Mouse (Mus musculus) heart, adult 11 months (tissue): ENCODE measurements around the gene Nxpe5.

Experiments used
- DNase-seq: peaks from one replicate; pipeline ENCODE4 v3.0.0; 2022

Nxpe5 gene

GRCm38 (mm10) chr5:138255353-138256093, 29.8 kb downstream of the Nxpe5 start, which contains the start of gene Lamtor4:
Gene Lamtor4, plus strand, starts transcription at chr5:138255482.
- DNase-seq = peak; percentile 100

GRCm38 (mm10) chr5:138256094-138256467, 30.4 kb downstream of the Nxpe5 start:
- no peak for DNase-seq

GRCm38 (mm10) chr5:138256966-138257584, 31.4 kb downstream of the Nxpe5 start:
- DNase-seq = peak; percentile 92

GRCm38 (mm10) chr5:138257585-138257978, 31.9 kb downstream of the Nxpe5 start:
- no peak for DNase-seq

GRCm38 (mm10) chr5:138258078-138258477, 32.4 kb downstream of the Nxpe5 start:
- peak; percentile 85 for DNase-seq

- peak; percentile 88 for DNase-seq
Observed at GRCm38 (mm10) chr5:138258542-138258941, 32.8 kb downstream of the Nxpe5 start.

- DNase-seq = peak; percentile 87
Observed at GRCm38 (mm10) chr5:138258993-138259392, 33.3 kb downstream of the Nxpe5 start.

- peak; percentile 88 for DNase-seq
Observed at GRCm38 (mm10) chr5:138260051-138260450, 34.4 kb downstream of the Nxpe5 start.

GRCm38 (mm10) chr5:138260834-138261233, 35.1 kb downstream of the Nxpe5 start:
- peak; percentile 74 for DNase-seq

GRCm38 (mm10) chr5:138262001-138262400, 36.3 kb downstream of the Nxpe5 start:
- peak; percentile 97 for DNase-seq

- peak; percentile 91 for DNase-seq
Observed at GRCm38 (mm10) chr5:138262582-138263240, 37.0 kb downstream of the Nxpe5 start.

GRCm38 (mm10) chr5:138263260-138264206, 37.8 kb downstream of the Nxpe5 start, which contains the start of gene BC037034:
Gene BC037034, minus strand, starts transcription at chr5:138264033.
- DNase-seq = peak; percentile 99

GRCm38 (mm10) chr5:138264207-138264578, 38.5 kb downstream of the Nxpe5 start:
- DNase-seq = peak; percentile 86

GRCm38 (mm10) chr5:138265712-138266111, 40.0 kb downstream of the Nxpe5 start:
- peak; percentile 87 for DNase-seq

- peak; percentile 66 for DNase-seq
Observed at GRCm38 (mm10) chr5:138267114-138267513, 41.4 kb downstream of the Nxpe5 start.

- peak; percentile 12 for DNase-seq
Observed at GRCm38 (mm10) chr5:138268980-138269379, 43.3 kb downstream of the Nxpe5 start.

GRCm38 (mm10) chr5:138271232-138271631, 45.5 kb downstream of the Nxpe5 start:
- DNase-seq = peak; percentile 85

- DNase-seq = peak; percentile 93
Observed at GRCm38 (mm10) chr5:138272409-138272923, 46.8 kb downstream of the Nxpe5 start, which contains the start of gene Gal3st4. Gene Gal3st4, minus strand, starts transcription at chr5:138272840.

GRCm38 (mm10) chr5:138274186-138274585, 48.5 kb downstream of the Nxpe5 start:
- peak; percentile 85 for DNase-seq

- DNase-seq = peak; percentile 76
Observed at GRCm38 (mm10) chr5:138275216-138276050, 49.7 kb downstream of the Nxpe5 start.

GRCm38 (mm10) chr5:138277994-138278393, 52.3 kb downstream of the Nxpe5 start:
- DNase-seq = peak; percentile 81
